Mouse (Mus musculus): ENCODE data around the gene S100a11.

GRCm38 (mm10) chr3:93547099-93547648 is 26.9 kb downstream of the S100a11 start:
- TF ChIP-seq GATA1 (IDR thresholded peaks at IDR 0.05; ENCODE audit: borderline replicate concordance, low read length): no peak
- no peak for TF ChIP-seq GATA2 (IDR thresholded peaks at IDR 0.05; ENCODE audit: borderline replicate concordance, low read depth, low read length)

Measured in G1E (cell line).